Mouse (Mus musculus): Measurements from ENCODE around the gene Ttll13. TPM values are rescaled to one million over a fixed set of nuclear protein-coding genes. Genes with fewer than 3 reads are reported as not detected.
A peak's percentile ranks its signal among the peaks of the same experiment; 100 is the strongest.

Ttll13 gene
- polyA plus RNA-seq, 1 experiment from 2014 or later, result 2.0 TPM

DNA sequence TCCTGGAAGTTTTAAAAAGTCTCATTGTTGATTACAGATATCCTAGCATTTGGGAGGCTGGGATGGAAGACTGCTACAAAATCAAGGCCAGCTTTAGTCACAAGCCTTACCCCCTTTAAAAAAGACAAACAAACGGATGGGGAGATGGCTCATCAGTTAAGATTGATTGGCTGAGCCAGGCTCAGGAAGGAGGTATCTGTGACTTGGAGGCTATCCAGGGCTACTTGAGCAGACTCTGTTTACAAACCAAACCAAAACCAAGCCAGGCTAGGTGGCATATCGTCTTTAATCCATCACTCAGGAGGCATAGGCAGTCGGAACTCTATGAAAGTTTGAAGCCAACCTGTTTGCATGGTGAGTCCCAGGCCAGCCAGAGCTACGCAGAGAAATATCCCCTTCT, 4.5 kb upstream of the Ttll13 start:
- no peak overlapping the region for H3K4me3 ChIP-seq (replicated peaks)
- WGBS, result 85% methylated on average over 4 of the region's 4 CpGs

DNA sequence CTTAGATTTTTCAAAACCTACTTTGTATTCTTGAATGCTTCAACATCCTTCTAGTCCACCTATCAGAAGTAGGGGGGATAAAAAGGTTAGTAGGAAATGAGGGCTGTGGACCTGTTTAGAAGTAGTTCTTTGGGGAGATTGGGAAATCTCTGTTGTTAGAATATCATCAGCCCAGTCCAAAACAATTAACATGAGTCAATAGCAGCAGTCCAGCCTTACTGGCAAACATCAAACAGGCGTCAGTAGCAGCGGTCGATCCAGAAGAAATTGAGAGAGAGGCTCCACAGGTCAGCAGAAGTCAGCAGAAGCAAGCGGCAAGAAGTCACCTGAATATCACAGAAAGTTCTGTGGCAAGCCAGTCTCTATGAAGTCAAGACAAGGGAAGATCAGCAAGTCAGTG, 1.3 kb upstream of the Ttll13 start:
- 0 out of 2 replicates have a peak, but pooled peaks cover 17% of the 10 kb centered on the region for H3K36me3 ChIP-seq
- H3K9ac ChIP-seq (replicated peaks), result no peak overlapping the region
- H3K27ac ChIP-seq (replicated peaks), result no peak overlapping the region
- no peaks in the 10 kb centered on the region for H3K27me3 ChIP-seq (replicated peaks)
- H3K4me3 ChIP-seq (replicated peaks), result no peak overlapping the region
- WGBS, result 90% methylated on average over 4 of the region's 4 CpGs
- ATAC-seq (ENCODE audit: low FRiP score), result no peak
- 0 out of 2 replicates have a peak, but pooled peaks cover 5% of the 10 kb centered on the region for H3K4me1 ChIP-seq
- H3K4me2 ChIP-seq, result no peak overlapping the region
- H3K9me3 ChIP-seq (replicated peaks), result no peaks in the 10 kb centered on the region

More for the DNA sequence above, 4.5 kb upstream of the Ttll13 start:
- Histone ChIP-seq H3K9me3 (replicated peaks) (no peaks in the 10 kb centered on the region), H3K4me1 (0 out of 2 replicates have a peak, but pooled peaks cover 2% of the 10 kb centered on the region), H3K9ac (replicated peaks) (no peak overlapping the region), H3K4me2 (no peak overlapping the region), H3K27ac (replicated peaks) (no peak overlapping the region), H3K27me3 (replicated peaks) (no peaks in the 10 kb centered on the region), H3K36me3 (peaks cover 35% of the 10 kb centered on the region)
- no peak for ATAC-seq (ENCODE audit: low FRiP score)

DNA sequence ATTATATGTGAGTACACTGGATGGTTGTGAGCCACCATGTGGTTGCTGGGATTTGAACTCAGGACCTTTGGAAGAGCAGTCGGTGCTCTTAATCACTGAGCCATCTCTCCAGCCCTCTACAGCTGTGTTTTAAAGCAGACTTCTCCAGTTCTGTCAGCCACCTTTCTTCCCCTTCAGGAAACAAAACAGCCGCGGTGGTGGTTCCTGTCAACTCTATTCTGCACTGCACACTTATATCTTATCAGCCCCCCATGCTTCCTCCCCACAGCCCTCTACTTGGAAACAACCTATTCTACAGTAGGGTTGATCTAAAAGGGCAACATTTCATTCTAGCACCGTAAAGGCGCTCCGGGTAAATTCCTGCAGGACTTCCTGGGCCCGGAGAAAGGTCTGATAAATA, 683 bp downstream of the Ttll13 start:
- Histone ChIP-seq H3K4me3 (replicated peaks) (peak overlapping the region; percentile 64), H3K4me1 (0 out of 2 replicates have a peak, but pooled peaks cover 5% of the 10 kb centered on the region), H3K27ac (replicated peaks) (peak overlapping the region; percentile 89), H3K36me3 (no peaks in the 10 kb centered on the region), H3K9ac (replicated peaks) (no peak overlapping the region), H3K27me3 (replicated peaks) (no peaks in the 10 kb centered on the region), H3K9me3 (replicated peaks) (no peaks in the 10 kb centered on the region), H3K4me2 (peak overlapping the region; percentile 62)
- 66% methylated on average over 7 of the region's 7 CpGs for WGBS
- no peak for ATAC-seq (ENCODE audit: low FRiP score)

DNA sequence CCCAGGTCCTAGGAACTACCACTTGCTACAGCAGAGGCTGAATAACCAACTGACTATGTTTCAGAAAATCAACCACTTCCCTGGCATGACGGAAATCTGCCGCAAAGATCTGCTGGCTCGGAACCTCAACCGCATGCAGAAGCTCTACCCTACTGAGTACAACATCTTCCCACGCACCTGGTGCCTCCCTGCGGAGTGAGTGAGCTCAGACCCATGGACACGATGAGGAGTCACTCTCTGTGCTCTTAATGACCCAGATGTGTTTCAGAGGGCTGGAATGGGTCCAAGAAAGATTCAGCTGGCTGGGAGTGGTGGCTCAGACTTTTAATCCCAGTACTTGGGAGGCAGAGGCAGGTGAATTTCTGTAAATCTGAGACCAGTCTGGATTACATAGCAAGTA, 6.3 kb downstream of the Ttll13 start:
- no peak overlapping the region for H3K4me2 ChIP-seq
- no peak overlapping the region for H3K27ac ChIP-seq (replicated peaks)
- H3K9ac ChIP-seq (replicated peaks), result no peak overlapping the region
- no peaks in the 10 kb centered on the region for H3K9me3 ChIP-seq (replicated peaks)
- WGBS, result 79% methylated on average over 7 of the region's 7 CpGs
- ATAC-seq (ENCODE audit: low FRiP score), result no peak
- no peak overlapping the region for H3K4me3 ChIP-seq (replicated peaks)
- H3K27me3 ChIP-seq (replicated peaks), result peaks cover 7% of the 10 kb centered on the region; the same call in 1 of the 2 replicates
- no peaks in the 10 kb centered on the region for H3K4me1 ChIP-seq
- H3K36me3 ChIP-seq, result no peaks in the 10 kb centered on the region

DNA sequence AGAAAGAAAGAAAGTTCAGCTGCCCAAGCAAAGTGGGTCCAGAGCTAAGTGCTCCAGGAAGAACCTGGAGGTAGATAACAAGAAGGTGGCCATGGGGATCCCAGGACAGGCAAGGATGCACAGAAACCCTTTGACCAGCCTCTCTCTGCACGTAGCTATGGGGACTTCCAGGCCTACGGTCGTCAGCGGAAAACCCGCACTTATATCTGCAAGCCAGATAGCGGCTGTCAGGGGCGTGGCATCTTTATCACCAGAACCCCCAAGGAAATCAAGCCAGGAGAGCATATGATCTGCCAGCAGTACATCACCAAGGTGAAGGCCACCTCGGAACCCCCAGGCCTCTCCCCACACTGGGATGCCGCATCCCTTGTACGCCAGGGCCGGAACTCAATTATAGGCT, 6.7 kb downstream of the Ttll13 start:
- H3K4me2 ChIP-seq, result no peak overlapping the region
- no peak for ATAC-seq (ENCODE audit: low FRiP score)
- H3K27me3 ChIP-seq (replicated peaks), result peaks cover 10% of the 10 kb centered on the region
- no peaks in the 10 kb centered on the region for H3K9me3 ChIP-seq (replicated peaks)
- no peak overlapping the region for H3K27ac ChIP-seq (replicated peaks)
- H3K4me3 ChIP-seq (replicated peaks), result no peak overlapping the region
- no peak overlapping the region for H3K9ac ChIP-seq (replicated peaks)
- WGBS, result 84% methylated on average over 11 of the region's 11 CpGs
- H3K36me3 ChIP-seq, result no peaks in the 10 kb centered on the region
- no peaks in the 10 kb centered on the region for H3K4me1 ChIP-seq

DNA sequence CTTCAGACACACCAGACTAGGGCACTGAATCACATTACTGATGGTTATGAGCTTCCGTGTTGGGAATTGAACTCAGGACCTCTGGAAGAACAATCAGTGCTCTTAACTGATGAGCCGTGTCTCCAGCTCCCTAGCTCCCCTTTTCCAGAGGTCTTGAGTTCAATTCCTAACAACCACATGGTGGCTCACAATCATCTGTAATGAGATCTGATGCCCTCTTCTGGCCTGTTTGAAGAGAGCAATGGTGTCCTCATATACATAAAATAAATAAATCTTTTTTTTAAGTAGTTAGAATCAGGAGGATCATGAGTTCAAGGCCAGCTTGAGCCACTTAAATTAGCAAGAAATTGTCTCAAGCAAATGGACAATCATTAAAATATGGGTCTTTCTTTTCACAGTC, 9.8 kb downstream of the Ttll13 start:
- ATAC-seq (ENCODE audit: low FRiP score), result no peak
- no peak overlapping the region for H3K9ac ChIP-seq (replicated peaks)
- H3K4me2 ChIP-seq, result no peak overlapping the region
- H3K4me1 ChIP-seq, result peaks cover 6% of the 10 kb centered on the region
- peaks cover 33% of the 10 kb centered on the region for H3K27me3 ChIP-seq (replicated peaks)
- WGBS, result 79% methylated on average over 2 of the region's 2 CpGs
- no peak overlapping the region for H3K4me3 ChIP-seq (replicated peaks)
- no peaks in the 10 kb centered on the region for H3K9me3 ChIP-seq (replicated peaks)
- no peak overlapping the region for H3K27ac ChIP-seq (replicated peaks)
- no peaks in the 10 kb centered on the region for H3K36me3 ChIP-seq

DNA sequence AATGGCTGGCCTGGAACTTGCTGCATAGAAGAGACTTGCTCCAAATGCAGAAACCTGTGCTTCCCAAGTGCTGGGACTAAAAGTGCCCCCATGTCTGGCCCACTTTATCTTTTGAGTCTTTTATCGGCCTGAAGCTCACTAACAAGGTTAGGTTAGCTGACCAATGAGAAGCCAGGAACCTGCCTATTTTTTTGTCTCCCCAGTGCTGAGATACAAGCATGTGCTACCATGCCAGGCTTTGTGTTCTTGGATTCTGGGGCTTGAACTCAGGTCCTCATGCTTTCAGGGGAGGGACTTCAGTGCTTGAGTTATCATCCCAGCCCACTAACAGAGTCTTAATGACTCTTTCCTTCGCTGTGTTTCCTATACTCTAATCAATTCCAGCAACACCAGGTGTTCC, 11.5 kb downstream of the Ttll13 start:
- no peak for ATAC-seq (ENCODE audit: low FRiP score)
- no peaks in the 10 kb centered on the region for H3K9me3 ChIP-seq (replicated peaks)
- H3K36me3 ChIP-seq, result no peaks in the 10 kb centered on the region
- H3K4me3 ChIP-seq (replicated peaks), result no peak overlapping the region
- H3K9ac ChIP-seq (replicated peaks), result no peak overlapping the region
- peaks cover 16% of the 10 kb centered on the region for H3K4me1 ChIP-seq
- WGBS, result 72% methylated on average over 2 of the region's 2 CpGs
- no peak overlapping the region for H3K27ac ChIP-seq (replicated peaks)
- H3K4me2 ChIP-seq, result no peak overlapping the region
- H3K27me3 ChIP-seq (replicated peaks), result peaks cover 33% of the 10 kb centered on the region

DNA sequence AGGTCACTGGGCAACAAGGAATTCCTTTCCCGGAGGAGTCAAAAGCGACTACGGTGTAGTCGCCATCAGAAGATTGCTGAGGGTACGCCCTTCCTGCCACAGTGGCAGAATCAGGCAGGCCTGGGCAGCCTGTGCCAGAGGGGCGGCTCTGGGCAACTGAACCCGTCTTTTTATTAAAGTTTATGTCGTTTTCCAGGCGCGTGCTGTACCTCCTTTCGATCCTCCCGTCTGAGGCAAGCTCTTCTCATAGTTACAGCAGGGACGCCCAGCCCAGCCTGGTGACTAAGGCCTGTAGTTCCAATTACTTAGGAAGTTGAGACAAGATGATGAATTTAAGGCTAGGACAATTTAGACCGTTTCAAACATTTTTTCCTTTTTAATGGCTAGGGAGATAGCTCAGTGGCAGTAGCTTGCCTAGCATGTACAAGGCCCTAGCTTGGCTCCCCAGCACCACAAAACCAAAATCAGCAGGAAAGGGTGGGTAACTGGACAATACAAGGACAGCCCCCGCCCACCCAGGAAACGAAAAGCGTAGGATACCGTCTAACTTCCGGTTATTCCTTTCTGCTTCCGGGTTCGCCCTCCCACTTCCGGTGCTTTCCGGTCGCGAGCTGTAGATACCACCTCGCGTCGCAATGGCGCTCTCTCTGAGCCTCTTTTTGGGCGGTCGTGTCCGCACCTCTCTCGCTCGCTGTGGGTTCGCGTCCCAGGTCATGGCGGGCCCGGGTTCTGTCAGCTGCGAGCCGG, 14.6 kb downstream of the Ttll13 start, which contains the start of gene Ngrn:
Gene Ngrn (plus strand): TSS at position 591 of the 747 bp plus-strand sequence.
- Histone ChIP-seq H3K4me3 (replicated peaks) (peak within 1 kb of the TSS; percentile 95), H3K4me2 (peak within 1 kb of the TSS; percentile 89), H3K9ac (replicated peaks) (peak within 1 kb of the TSS; percentile 89), H3K36me3 (peaks cover 21% of the 10 kb centered on the region), H3K27ac (replicated peaks) (peak within 1 kb of the TSS; percentile 81), H3K9me3 (replicated peaks) (no peaks in the 10 kb centered on the region), H3K27me3 (replicated peaks) (peaks cover 33% of the 10 kb centered on the region), H3K4me1 (peaks cover 21% of the 10 kb centered on the region)
- ATAC-seq (ENCODE audit: low FRiP score), result peak; percentile 89
- WGBS, result 26% methylated on average over 40 of the region's 40 CpGs

DNA sequence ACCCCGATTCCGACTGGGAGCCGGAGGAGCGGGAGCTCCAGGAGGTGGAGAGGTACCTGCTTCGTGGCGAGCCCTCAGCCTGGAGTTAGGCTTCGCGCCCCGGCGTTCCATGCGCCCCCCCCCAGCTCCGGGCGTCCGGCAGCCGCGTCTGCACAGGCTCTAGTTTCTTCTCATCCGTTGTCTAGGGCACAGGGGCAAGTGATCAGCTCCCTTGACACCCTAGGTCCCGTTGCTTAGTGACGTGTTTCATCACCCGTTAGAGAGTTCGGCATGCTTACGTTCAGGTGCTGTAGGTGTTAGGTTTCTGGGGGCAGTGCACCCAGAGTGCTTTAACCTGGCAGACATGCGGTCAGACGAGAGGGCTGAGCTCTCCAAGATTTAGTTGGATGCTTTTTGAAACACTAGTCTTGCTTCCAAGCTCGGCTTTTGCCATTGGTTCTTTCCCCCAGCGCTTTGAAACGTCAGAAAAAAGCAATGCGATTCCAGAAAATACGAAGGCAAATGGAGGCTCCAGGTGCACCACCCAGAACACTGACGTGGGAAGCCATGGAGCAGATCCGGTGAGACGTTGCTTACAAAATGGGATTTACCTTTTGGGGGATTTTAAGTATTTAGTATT, 15.3 kb downstream of the Ttll13 start:
- peaks cover 33% of the 10 kb centered on the region for H3K27me3 ChIP-seq (replicated peaks)
- H3K4me2 ChIP-seq, result peak overlapping the region; percentile 89
- peak overlapping the region; percentile 81 for H3K27ac ChIP-seq (replicated peaks)
- peak overlapping the region; percentile 95 for H3K4me3 ChIP-seq (replicated peaks)
- peaks cover 21% of the 10 kb centered on the region for H3K4me1 ChIP-seq
- peak; percentile 67 for ATAC-seq (ENCODE audit: low FRiP score)
- under 1% methylated on average over 32 of the region's 32 CpGs for WGBS
- H3K9me3 ChIP-seq (replicated peaks), result no peaks in the 10 kb centered on the region
- peaks cover 28% of the 10 kb centered on the region for H3K36me3 ChIP-seq
- peak overlapping the region; percentile 89 for H3K9ac ChIP-seq (replicated peaks)

DNA sequence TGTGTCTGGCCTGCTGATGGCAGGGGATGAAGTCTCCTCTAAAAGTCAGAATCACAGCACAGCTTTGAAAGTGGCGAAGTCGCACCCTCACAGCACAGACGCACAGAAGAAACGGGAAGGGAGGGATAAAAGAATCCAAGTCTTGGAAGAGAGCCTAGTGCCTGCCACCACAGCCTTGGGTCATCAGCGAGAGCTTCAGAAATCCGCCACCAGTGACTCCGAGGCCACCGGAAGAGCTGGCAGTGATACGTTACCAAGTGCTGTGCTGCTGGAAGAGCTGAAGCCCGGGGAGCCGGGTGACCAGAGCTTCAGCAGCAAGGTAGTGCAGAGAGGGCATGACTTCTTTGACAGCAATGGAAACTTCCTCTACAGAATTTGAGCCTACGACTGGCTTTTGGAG, 18.4 kb downstream of the Ttll13 start:
- H3K36me3 ChIP-seq, result peaks cover 33% of the 10 kb centered on the region
- ATAC-seq (ENCODE audit: low FRiP score), result no peak
- no peak overlapping the region for H3K4me3 ChIP-seq (replicated peaks)
- no peak overlapping the region for H3K4me2 ChIP-seq
- no peaks in the 10 kb centered on the region for H3K9me3 ChIP-seq (replicated peaks)
- peaks cover 5% of the 10 kb centered on the region; the same call in 1 of the 2 replicates for H3K27me3 ChIP-seq (replicated peaks)
- no peak overlapping the region for H3K9ac ChIP-seq (replicated peaks)
- peaks cover 30% of the 10 kb centered on the region for H3K4me1 ChIP-seq
- 94% methylated on average over 12 of the region's 12 CpGs for whole genome bisulfite sequencing
- H3K27ac ChIP-seq (replicated peaks), result no peak overlapping the region

DNA sequence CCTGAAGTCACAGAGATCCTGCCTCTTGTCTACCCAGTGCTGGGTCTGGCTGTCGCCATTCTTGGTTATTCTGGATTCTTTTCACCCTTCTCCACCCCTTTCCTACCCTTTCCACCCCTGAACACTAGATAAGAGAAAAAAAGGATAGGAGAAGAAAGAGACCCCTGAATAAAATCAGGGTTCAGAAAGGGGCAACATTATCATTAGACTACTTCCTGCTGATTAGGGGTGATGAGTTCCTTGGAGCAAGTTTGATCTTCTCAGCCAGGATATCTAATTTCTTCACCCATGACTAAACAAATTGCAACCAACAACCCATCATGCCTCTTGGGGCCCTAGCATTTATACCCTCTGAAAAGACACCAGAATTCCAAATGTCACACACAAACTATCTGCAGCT, 21.6 kb downstream of the Ttll13 start:
- Histone ChIP-seq H3K27ac (replicated peaks) (no peak overlapping the region), H3K9ac (replicated peaks) (no peak overlapping the region), H3K4me1 (peaks cover 34% of the 10 kb centered on the region), H3K27me3 (replicated peaks) (no peaks in the 10 kb centered on the region), H3K4me2 (no peak overlapping the region), H3K9me3 (replicated peaks) (no peaks in the 10 kb centered on the region), H3K4me3 (replicated peaks) (no peak overlapping the region), H3K36me3 (peaks cover 42% of the 10 kb centered on the region)
- 90% methylated on average over 1 of the region's 1 CpGs for WGBS
- ATAC-seq (ENCODE audit: low FRiP score), result no peak
